Comparison of ENCODE assay signal across 21 mouse cellular contexts in genomic region chr7:118627550-118628298, GRCm38 (mm10). TPM values are rescaled to one million over a fixed set of nuclear protein-coding genes. Genes with fewer than 3 reads are reported as not detected.
DNase-seq lines count a peak whose midpoint lies in the region; ATAC-seq lines count a peak whose summit lies in the region.
"Had no signal": no experiment of that assay in that cellular context is flagged by ENCODE, and none has a peak within 500 bp of the region (broad histone marks: within the 10 kb centered on the region; RNA-seq: fewer than 3 reads in every experiment).

No protein-coding gene starts in this region.

- H3K27ac ChIP-seq in intestine, embryonic 14.5 days (ENCODE audit: low read depth): no peak overlapping the region
- H3K27ac ChIP-seq in kidney, embryonic 16.5 days (ENCODE audit: low read length): no peak overlapping the region
- no peak overlapping the region for H3K27ac ChIP-seq in stomach, embryonic 15.5 days
- H3K27ac ChIP-seq: embryonic facial prominence, embryonic 12.5 days; forebrain, embryonic 15.5 days; limb, embryonic 13.5 days; lung, embryonic 15.5 days; macrophage; midbrain, embryonic 10.5 days had no signal

- no peaks in the 10 kb centered on the region for H3K9me3 ChIP-seq in intestine, embryonic 14.5 days (ENCODE audit: control insufficient read depth, low read length)
- H3K9me3 ChIP-seq in kidney, embryonic 16.5 days (ENCODE audit: low read length): no peaks in the 10 kb centered on the region
- no peaks in the 10 kb centered on the region for H3K9me3 ChIP-seq in stomach, embryonic 15.5 days
- H3K9me3 ChIP-seq: embryonic facial prominence, embryonic 12.5 days; forebrain, embryonic 15.5 days; limb, embryonic 13.5 days; lung, embryonic 15.5 days; midbrain, embryonic 10.5 days had no signal

- H3K36me3 ChIP-seq in intestine, embryonic 14.5 days (ENCODE audit: control insufficient read depth, insufficient read depth, low read length): no peaks in the 10 kb centered on the region
- no peaks in the 10 kb centered on the region for H3K36me3 ChIP-seq in kidney, embryonic 16.5 days (ENCODE audit: insufficient read depth, low read length)
- no peaks in the 10 kb centered on the region for H3K36me3 ChIP-seq in stomach, embryonic 15.5 days
- H3K36me3 ChIP-seq: embryonic facial prominence, embryonic 12.5 days; forebrain, embryonic 15.5 days; limb, embryonic 13.5 days; lung, embryonic 15.5 days; midbrain, embryonic 10.5 days had no signal

- WGBS in intestine, embryonic 14.5 days: 69% methylated on average over 13 of the region's 13 CpGs
- 72% methylated on average over 13 of the region's 13 CpGs for WGBS in kidney, embryonic 16.5 days
- WGBS in stomach, embryonic 15.5 days: 63% methylated on average over 12 of the region's 13 CpGs

- H3K27me3 ChIP-seq in intestine, embryonic 14.5 days (replicated peaks; ENCODE audit: control insufficient read depth, insufficient read depth, low read length): no peaks in the 10 kb centered on the region
- no peaks in the 10 kb centered on the region for H3K27me3 ChIP-seq in kidney, embryonic 16.5 days (ENCODE audit: insufficient read depth, low read length)
- no peaks in the 10 kb centered on the region for H3K27me3 ChIP-seq in stomach, embryonic 15.5 days (replicated peaks)
- H3K27me3 ChIP-seq: embryonic facial prominence, embryonic 12.5 days; forebrain, embryonic 15.5 days; limb, embryonic 13.5 days; lung, embryonic 15.5 days had no signal

- no peaks in the 10 kb centered on the region for H3K4me1 ChIP-seq in intestine, embryonic 14.5 days (replicated peaks; ENCODE audit: control insufficient read depth, insufficient read depth, low read length)
- H3K4me1 ChIP-seq in kidney, embryonic 16.5 days (ENCODE audit: insufficient read depth, low read length): peaks cover 4% of the 10 kb centered on the region; the same call in 1 of the 2 replicates
- no peaks in the 10 kb centered on the region for H3K4me1 ChIP-seq in stomach, embryonic 15.5 days
- H3K4me1 ChIP-seq: embryonic facial prominence, embryonic 12.5 days; forebrain, embryonic 15.5 days; limb, embryonic 13.5 days; lung, embryonic 15.5 days; midbrain, embryonic 10.5 days had no signal

- H3K4me2 ChIP-seq in intestine, embryonic 14.5 days (ENCODE audit: low read length): no peak overlapping the region
- no peak overlapping the region for H3K4me2 ChIP-seq in kidney, embryonic 16.5 days (replicated peaks; ENCODE audit: low read depth, low read length)
- H3K4me2 ChIP-seq in stomach, embryonic 15.5 days: no peak overlapping the region
- H3K4me2 ChIP-seq: embryonic facial prominence, embryonic 12.5 days; forebrain, embryonic 15.5 days; limb, embryonic 13.5 days; lung, embryonic 15.5 days had no signal

- peak; percentile 11 for DNase-seq in kidney, adult 11 months
- DNase-seq in kidney, postnatal 25 days: no peak
- no peak for DNase-seq in intestine, embryonic 14.5 days (ENCODE audit: low spot score)
- DNase-seq in thymus, postnatal 25 days: no peak
- no peak for DNase-seq in frontal cortex, postnatal 36 days (ENCODE audit: low spot score in 2 of 2)
- DNase-seq: adrenal gland, adult 8-10 months; cerebellum, adult 9-11 months; gastrocnemius, postnatal 25 days; layer of hippocampus, postnatal 36 days had no signal

- H3K4me3 ChIP-seq in intestine, embryonic 14.5 days (ENCODE audit: low read depth, low read length): no peak overlapping the region
- H3K4me3 ChIP-seq in kidney, embryonic 16.5 days (ENCODE audit: low read length): no peak overlapping the region
- H3K4me3 ChIP-seq in stomach, embryonic 15.5 days (replicated peaks): no peak overlapping the region
- H3K4me3 ChIP-seq: embryonic facial prominence, embryonic 12.5 days; erythroblast, embryonic 14.5 days; forebrain, embryonic 15.5 days; limb, embryonic 13.5 days; lung, embryonic 15.5 days; midbrain, embryonic 10.5 days had no signal

- no peak overlapping the region for H3K9ac ChIP-seq in intestine, embryonic 14.5 days (ENCODE audit: low read length)
- no peak overlapping the region for H3K9ac ChIP-seq in kidney, embryonic 16.5 days (replicated peaks; ENCODE audit: low read length)
- no peak overlapping the region for H3K9ac ChIP-seq in stomach, embryonic 15.5 days
- H3K9ac ChIP-seq: embryonic facial prominence, embryonic 12.5 days; forebrain, embryonic 15.5 days; limb, embryonic 13.5 days; lung, embryonic 15.5 days had no signal

- peak; percentile 86 for ATAC-seq in intestine, embryonic 14.5 days (replicated peaks; ENCODE audit: low FRiP score, low TSS enrichment, low read depth)
- 0 out of 2 replicates have a peak, but pooled peaks have one; percentile 57 for ATAC-seq in kidney, embryonic 16.5 days (ENCODE audit: low FRiP score, low TSS enrichment)
- peak; percentile 29; the same call in 1 of the 2 replicates for ATAC-seq in stomach, embryonic 15.5 days (ENCODE audit: insufficient read depth, low FRiP score, low read depth)
- ATAC-seq: CD4-positive, CD25-positive, alpha-beta regulatory T cell, adult 4 months; forebrain, embryonic 15.5 days; hindbrain, embryonic 16.5 days; Patski had no signal

RNA-seq across cellular contexts. Expression of gene Tmc5, which starts 30.6 kb away (rescaled TPM):
- 4.1 and 5.3 TPM in 2 replicates for polyA plus RNA-seq in intestine, embryonic 14.5 days (2014; fragmentation: Nextera tagmentation; extraction: Ambion mirVana)
- 0.27 and 0.36 TPM in 2 replicates for polyA plus RNA-seq in kidney, embryonic 16.5 days (2015; fragmentation: Nextera tagmentation; extraction: Ambion mirVana)
- polyA plus RNA-seq in stomach, embryonic 15.5 days (2015; fragmentation: Nextera tagmentation; extraction: Ambion mirVana): 2.1 and 2.7 TPM in 2 replicates
- polyA plus RNA-seq: CD4-positive, CD25-positive, alpha-beta regulatory T cell, adult 4 months; erythroblast, embryonic 14.5 days; macrophage; Patski had no signal

RNA-seq across cellular contexts. Expression of gene Tmc7, which starts 43.2 kb away (rescaled TPM):
- polyA plus RNA-seq in intestine, embryonic 14.5 days (2014; fragmentation: Nextera tagmentation; extraction: Ambion mirVana): 3.7 and 4.0 TPM in 2 replicates
- polyA plus RNA-seq in kidney, embryonic 16.5 days (2015; fragmentation: Nextera tagmentation; extraction: Ambion mirVana): 2.3 and 2.6 TPM in 2 replicates
- polyA plus RNA-seq in stomach, embryonic 15.5 days (2015; fragmentation: Nextera tagmentation; extraction: Ambion mirVana): 8.4 and 9.2 TPM in 2 replicates
- polyA plus RNA-seq: CD4-positive, CD25-positive, alpha-beta regulatory T cell, adult 4 months; erythroblast, embryonic 14.5 days; macrophage had no signal

Comparison
In these comparisons a context has a peak if more than half of its experiments do, and no peak if none do; other contexts are left out.
1. ATAC-seq: peak in every context shown above with its lines; median percentile 86 in intestine, embryonic 14.5 days; 57 in kidney, embryonic 16.5 days; 29 in stomach, embryonic 15.5 days.